Mouse (Mus musculus) forebrain, embryonic 16.5 days (tissue): ENCODE results near the gene Dbp. TPM values are rescaled to one million over a fixed set of nuclear protein-coding genes. Genes with fewer than 3 reads are reported as not detected.

Source experiments
- ATAC-seq: fragments of 200-750 bp; cut with Nextera tagmentation; 2 replicates; pipeline ENCODE4 v1.8.0; 2017; ENCODE audit warnings: mild to moderate bottlenecking, moderate library complexity
- H3K27ac ChIP-seq: fragments of 300-500 bp; sonication (generic); 2 replicates; pipeline ENCODE4 v1.5.1; 2014; ENCODE audit warnings: low read length, control low read depth
- H3K27me3 ChIP-seq: fragments of 300-500 bp; sonication (generic); replicated peaks from 2 replicates; pipeline ENCODE4 v1.6.1; 2014; ENCODE audit warnings: low read length; ENCODE audit not compliant: control insufficient read depth, insufficient read depth
- H3K36me3 ChIP-seq: fragments of 300-500 bp; sonication (generic); 2 replicates; pipeline ENCODE4 v1.6.1; 2014; ENCODE audit not compliant: control insufficient read depth, insufficient read depth
- H3K4me1 ChIP-seq: fragments of 300-500 bp; sonication (generic); replicated peaks from 2 replicates; pipeline ENCODE4 v1.6.1; 2014; ENCODE audit warnings: low read length; ENCODE audit not compliant: control insufficient read depth, insufficient read depth
- H3K4me2 ChIP-seq: fragments of 300-500 bp; sonication (generic); 2 replicates; pipeline ENCODE4 v1.6.1; 2014; ENCODE audit warnings: mild to moderate bottlenecking, low read length, control low read depth
- H3K4me3 ChIP-seq: fragments of 300-500 bp; sonication (generic); replicated peaks from 2 replicates; pipeline ENCODE4 v1.5.1; 2014; ENCODE audit warnings: mild to moderate bottlenecking, low read length, control low read depth
- H3K9ac ChIP-seq: fragments of 300-500 bp; sonication (generic); replicated peaks from 2 replicates; pipeline ENCODE4 v1.6.1; 2014; ENCODE audit warnings: low read depth, low read length, control low read depth
- H3K9me3 ChIP-seq: fragments of 300-500 bp; sonication (generic); 2 replicates; pipeline ENCODE4 v1.6.1; 2016; ENCODE audit warnings: low read length; ENCODE audit not compliant: control insufficient read depth
- WGBS: fragments of 180-500 bp; shearing (Covaris S2); extraction: QIAGEN DNeasy Blood & Tissue Kit; methylation state at CpG from one replicate; pipeline ENCODE4 v1.1.7; 2014; 5-methylcytosine and 5-hydroxymethylcytosine counted together
- polyA plus RNA-seq: library from polyadenylated mRNA; unstranded; fragments of >200 nt; fragmentation: Nextera tagmentation; extraction: Ambion mirVana; gene quantifications from 2 replicates; pipeline ENCODE4 v1.2.1, GENCODE M21; 2015

Dbp gene
- polyA plus RNA-seq, 1 experiment from 2014 or later = 4.3 TPM

GRCm38 (mm10) chr7:45679966-45680621 is 24.8 kb upstream of the Dbp start:
- no peak overlapping the region for H3K9ac ChIP-seq
- no peaks in the 10 kb centered on the region for H3K36me3 ChIP-seq
- H3K9me3 ChIP-seq = no peaks in the 10 kb centered on the region
- peaks cover 7% of the 10 kb centered on the region for H3K4me1 ChIP-seq
- H3K27me3 ChIP-seq = no peaks in the 10 kb centered on the region
- H3K27ac ChIP-seq = no peak overlapping the region
- H3K4me2 ChIP-seq = no peak overlapping the region
- H3K4me3 ChIP-seq = no peak overlapping the region
- 68% methylated on average over 14 of the region's 14 CpGs for WGBS
- no peak for ATAC-seq

GRCm38 (mm10) chr7:45681046-45681736 is 23.7 kb upstream of the Dbp start:
- ATAC-seq = no peak
- H3K4me2 ChIP-seq = no peak overlapping the region
- H3K4me3 ChIP-seq = no peak overlapping the region
- H3K9me3 ChIP-seq = no peaks in the 10 kb centered on the region
- H3K9ac ChIP-seq = no peak overlapping the region
- H3K27me3 ChIP-seq = no peaks in the 10 kb centered on the region
- H3K36me3 ChIP-seq = no peaks in the 10 kb centered on the region
- WGBS = 87% methylated on average over 8 of the region's 8 CpGs
- H3K27ac ChIP-seq = no peak overlapping the region
- peaks cover 7% of the 10 kb centered on the region for H3K4me1 ChIP-seq

GRCm38 (mm10) chr7:45682144-45683126 is 22.5 kb upstream of the Dbp start:
- peak overlapping the region; percentile 5; the same call in 1 of the 2 replicates for H3K4me3 ChIP-seq
- ATAC-seq = peak; percentile 86
- H3K4me1 ChIP-seq = peaks cover 7% of the 10 kb centered on the region
- no peak overlapping the region for H3K9ac ChIP-seq
- H3K9me3 ChIP-seq = no peaks in the 10 kb centered on the region
- 29% methylated on average over 14 of the region's 14 CpGs for WGBS
- no peaks in the 10 kb centered on the region for H3K27me3 ChIP-seq
- peak overlapping the region; percentile 46; the same call in 1 of the 2 replicates for H3K27ac ChIP-seq
- no peaks in the 10 kb centered on the region for H3K36me3 ChIP-seq
- H3K4me2 ChIP-seq = peak overlapping the region; percentile 29

GRCm38 (mm10) chr7:45683396-45684050 is 21.4 kb upstream of the Dbp start, which contains the start of gene Ntn5:
TSS of gene Ntn5 (plus strand) at chr7:45684022.
- Histone ChIP-seq H3K4me2 (no peak within 1 kb of the TSS), H3K9me3 (no peaks in the 10 kb centered on the region), H3K4me3 (no peak within 1 kb of the TSS), H3K4me1 (peaks cover 7% of the 10 kb centered on the region), H3K27me3 (no peaks in the 10 kb centered on the region), H3K36me3 (no peaks in the 10 kb centered on the region), H3K27ac (no peak within 1 kb of the TSS), H3K9ac (0 out of 2 replicates have a peak within 1 kb of the TSS, but pooled peaks have one; percentile 29)
- ATAC-seq = no peak
- 77% methylated on average over 7 of the region's 7 CpGs for WGBS

- 71% methylated on average over 10 of the region's 10 CpGs for WGBS
- H3K36me3 ChIP-seq = no peaks in the 10 kb centered on the region
- H3K9ac ChIP-seq = no peak overlapping the region
- no peaks in the 10 kb centered on the region for H3K9me3 ChIP-seq
- ATAC-seq = no peak
- H3K4me1 ChIP-seq = peaks cover 7% of the 10 kb centered on the region
- no peak overlapping the region for H3K4me2 ChIP-seq
- H3K27ac ChIP-seq = no peak overlapping the region
- H3K27me3 ChIP-seq = no peaks in the 10 kb centered on the region
- H3K4me3 ChIP-seq = no peak overlapping the region
Measured at GRCm38 (mm10) chr7:45685811-45686210, 19.1 kb upstream of the Dbp start.

- H3K9ac ChIP-seq = no peak overlapping the region
- H3K4me1 ChIP-seq = peaks cover 7% of the 10 kb centered on the region
- WGBS = 77% methylated on average over 3 of the region's 3 CpGs
- no peak overlapping the region for H3K27ac ChIP-seq
- H3K36me3 ChIP-seq = no peaks in the 10 kb centered on the region
- no peaks in the 10 kb centered on the region for H3K27me3 ChIP-seq
- no peak overlapping the region for H3K4me3 ChIP-seq
- no peaks in the 10 kb centered on the region for H3K9me3 ChIP-seq
- H3K4me2 ChIP-seq = no peak overlapping the region
- ATAC-seq = no peak
Measured at GRCm38 (mm10) chr7:45686841-45687240, 18.0 kb upstream of the Dbp start.

- 70% methylated on average over 6 of the region's 6 CpGs for WGBS
- no peak overlapping the region for H3K9ac ChIP-seq
- no peaks in the 10 kb centered on the region for H3K9me3 ChIP-seq
- H3K4me1 ChIP-seq = no peaks in the 10 kb centered on the region
- H3K4me2 ChIP-seq = no peak overlapping the region
- no peaks in the 10 kb centered on the region for H3K27me3 ChIP-seq
- no peaks in the 10 kb centered on the region for H3K36me3 ChIP-seq
- no peak overlapping the region for H3K4me3 ChIP-seq
- ATAC-seq = no peak
- no peak overlapping the region for H3K27ac ChIP-seq
Measured at GRCm38 (mm10) chr7:45689099-45689498, 15.8 kb upstream of the Dbp start.

- no peak for ATAC-seq
Measured at GRCm38 (mm10) chr7:45689800-45690199, 15.1 kb upstream of the Dbp start.

More at GRCm38 (mm10) chr7:45689800-45690199, 15.1 kb upstream of the Dbp start:
- Histone ChIP-seq H3K9me3 (no peaks in the 10 kb centered on the region), H3K4me1 (no peaks in the 10 kb centered on the region), H3K27ac (no peak overlapping the region), H3K36me3 (no peaks in the 10 kb centered on the region), H3K27me3 (no peaks in the 10 kb centered on the region), H3K4me3 (no peak overlapping the region), H3K9ac (no peak overlapping the region), H3K4me2 (no peak overlapping the region)
- WGBS = 83% methylated on average over 11 of the region's 11 CpGs
